Mouse (Mus musculus) hindbrain, embryonic 13.5 days (tissue): ENCODE data around the gene Adam33. TPM values are rescaled to one million over a fixed set of nuclear protein-coding genes. Genes with fewer than 3 reads are reported as not detected.
"Not testable (repeated sequence)": the region's sequence is repeated elsewhere in the genome, so short reads cannot be mapped to it uniquely, and the experiment has no call there.

Experiments used
- ATAC-seq: fragments of 200-750 bp; cut with Nextera tagmentation; 2 replicates; pipeline ENCODE4 v1.8.0; 2017; ENCODE audit warnings: moderate TSS enrichment; ENCODE audit not compliant: low FRiP score
- H3K27ac ChIP-seq: fragments of 300-500 bp; sonication (generic); 2 replicates; pipeline ENCODE4 v1.5.1; 2015; ENCODE audit warnings: inconsistent platforms, mild to moderate bottlenecking, moderate library complexity
- H3K27me3 ChIP-seq: fragments of 300-500 bp; sonication (generic); 2 replicates; pipeline ENCODE4 v1.6.1; 2015; ENCODE audit warnings: mild to moderate bottlenecking, inconsistent platforms
- H3K36me3 ChIP-seq: fragments of 300-500 bp; sonication (generic); 2 replicates; pipeline ENCODE4 v1.6.1; 2015; ENCODE audit warnings: mild to moderate bottlenecking, inconsistent platforms
- H3K4me1 ChIP-seq: fragments of 300-500 bp; sonication (generic); replicated peaks from 2 replicates; pipeline ENCODE4 v1.6.1; 2015; ENCODE audit warnings: inconsistent platforms
- H3K4me2 ChIP-seq: fragments of 300-500 bp; sonication (generic); 2 replicates; pipeline ENCODE4 v1.6.1; 2015; ENCODE audit warnings: inconsistent platforms, mild to moderate bottlenecking, moderate library complexity
- H3K4me3 ChIP-seq: fragments of 300-500 bp; sonication (generic); 2 replicates; pipeline ENCODE4 v1.5.1; 2015; ENCODE audit warnings: mild to moderate bottlenecking, inconsistent platforms
- H3K9ac ChIP-seq: fragments of 300-500 bp; sonication (generic); 2 replicates; pipeline ENCODE4 v1.6.1; 2015; ENCODE audit warnings: mild to moderate bottlenecking, inconsistent platforms
- H3K9me3 ChIP-seq: fragments of 300-500 bp; sonication (generic); 2 replicates; pipeline ENCODE4 v1.6.1; 2016; ENCODE audit warnings: inconsistent platforms
- WGBS: fragments of 180-500 bp; shearing (Covaris S2); methylation state at CpG from one replicate; pipeline ENCODE4 v1.1.7; 2015; 5-methylcytosine and 5-hydroxymethylcytosine counted together
- polyA plus RNA-seq: library from polyadenylated mRNA; unstranded; fragments of >200 nt; fragmentation: Nextera tagmentation; extraction: Ambion mirVana; gene quantifications from 2 replicates; pipeline ENCODE4 v1.2.1, GENCODE M21; 2015

Adam33 gene
- polyA plus RNA-seq, 1 experiment from 2014 or later: 0.70 TPM

GRCm38 (mm10) chr2:131038197-131038596 is 25.4 kb downstream of the Adam33 start:
- H3K27me3 ChIP-seq: peaks cover 42% of the 10 kb centered on the region
- no peak overlapping the region for H3K27ac ChIP-seq
- H3K4me3 ChIP-seq: no peak overlapping the region
- no peak for ATAC-seq
- no peaks in the 10 kb centered on the region for H3K36me3 ChIP-seq
- 92% methylated on average over 6 of the region's 6 CpGs for WGBS
- H3K4me1 ChIP-seq: peaks cover 22% of the 10 kb centered on the region
- H3K9ac ChIP-seq: no peak overlapping the region
- no peak overlapping the region for H3K4me2 ChIP-seq
- 0 out of 2 replicates have a peak, but pooled peaks cover 8% of the 10 kb centered on the region for H3K9me3 ChIP-seq

GRCm38 (mm10) chr2:131037226-131037990 is 26.2 kb downstream of the Adam33 start:
- no peak for ATAC-seq
- H3K9ac ChIP-seq: no peak overlapping the region
- H3K4me3 ChIP-seq: no peak overlapping the region
- H3K36me3 ChIP-seq: no peaks in the 10 kb centered on the region
- no peak overlapping the region for H3K27ac ChIP-seq
- WGBS: 69% methylated on average over 17 of the region's 17 CpGs
- H3K27me3 ChIP-seq: peaks cover 34% of the 10 kb centered on the region
- peaks cover 22% of the 10 kb centered on the region for H3K4me1 ChIP-seq
- H3K9me3 ChIP-seq: 0 out of 2 replicates have a peak, but pooled peaks cover 8% of the 10 kb centered on the region
- H3K4me2 ChIP-seq: no peak overlapping the region

- H3K27ac ChIP-seq: no peak overlapping the region
- no peak overlapping the region for H3K4me2 ChIP-seq
- peaks cover 27% of the 10 kb centered on the region for H3K27me3 ChIP-seq
- H3K9me3 ChIP-seq: 0 out of 2 replicates have a peak, but pooled peaks cover 8% of the 10 kb centered on the region
- H3K4me1 ChIP-seq: peaks cover 19% of the 10 kb centered on the region
- H3K4me3 ChIP-seq: no peak overlapping the region
- no peak for ATAC-seq
- H3K9ac ChIP-seq: no peak overlapping the region
- no peaks in the 10 kb centered on the region for H3K36me3 ChIP-seq
Measured at GRCm38 (mm10) chr2:131036757-131037156, 26.9 kb downstream of the Adam33 start.

GRCm38 (mm10) chr2:131036343-131036742 is 27.3 kb downstream of the Adam33 start:
- Histone ChIP-seq H3K4me1 (peaks cover 14% of the 10 kb centered on the region), H3K9ac (no peak overlapping the region), H3K4me3 (no peak overlapping the region), H3K27me3 (peaks cover 23% of the 10 kb centered on the region), H3K27ac (no peak overlapping the region), H3K9me3 (0 out of 2 replicates have a peak, but pooled peaks cover 8% of the 10 kb centered on the region), H3K4me2 (no peak overlapping the region), H3K36me3 (no peaks in the 10 kb centered on the region)
- no peak for ATAC-seq
- WGBS: 97% methylated on average over 2 of the region's 2 CpGs

GRCm38 (mm10) chr2:131031406-131031805 is 32.2 kb downstream of the Adam33 start:
- 56% methylated on average over 1 of the region's 1 CpGs for WGBS

GRCm38 (mm10) chr2:131030998-131031397 is 32.6 kb downstream of the Adam33 start:
- H3K4me3 ChIP-seq: no peak overlapping the region
- H3K27me3 ChIP-seq: no peaks in the 10 kb centered on the region
- H3K9ac ChIP-seq: no peak overlapping the region
- 0 out of 2 replicates have a peak, but pooled peaks cover 8% of the 10 kb centered on the region for H3K9me3 ChIP-seq
- no peak overlapping the region for H3K4me2 ChIP-seq
- no peak for ATAC-seq
- WGBS: 89% methylated on average over 1 of the region's 1 CpGs
- H3K27ac ChIP-seq: no peak overlapping the region
- no peaks in the 10 kb centered on the region for H3K4me1 ChIP-seq
- peaks cover 26% of the 10 kb centered on the region for H3K36me3 ChIP-seq

More at GRCm38 (mm10) chr2:131031406-131031805, 32.2 kb downstream of the Adam33 start:
- H3K4me3 ChIP-seq, H3K27ac ChIP-seq, H3K9ac ChIP-seq, H3K9me3 ChIP-seq, H3K27me3 ChIP-seq, H3K4me2 ChIP-seq, H3K4me1 ChIP-seq, ATAC-seq: not testable (repeated sequence)
- peaks cover 22% of the 10 kb centered on the region for H3K36me3 ChIP-seq

- 93% methylated on average over 2 of the region's 2 CpGs for WGBS
- Histone ChIP-seq H3K27me3 (no peaks in the 10 kb centered on the region), H3K4me2 (no peak overlapping the region), H3K4me1 (no peaks in the 10 kb centered on the region), H3K4me3 (no peak overlapping the region), H3K27ac (no peak overlapping the region), H3K9ac (no peak overlapping the region), H3K9me3 (0 out of 2 replicates have a peak, but pooled peaks cover 8% of the 10 kb centered on the region), H3K36me3 (peaks cover 31% of the 10 kb centered on the region)
- ATAC-seq: no peak
Measured at GRCm38 (mm10) chr2:131030561-131030960, 33.1 kb downstream of the Adam33 start.

GRCm38 (mm10) chr2:131029065-131029935 is 34.3 kb downstream of the Adam33 start:
- ATAC-seq: no peak
- Histone ChIP-seq H3K27ac (no peak overlapping the region), H3K4me1 (no peaks in the 10 kb centered on the region), H3K27me3 (no peaks in the 10 kb centered on the region), H3K9ac (no peak overlapping the region), H3K4me2 (no peak overlapping the region), H3K4me3 (no peak overlapping the region), H3K9me3 (0 out of 2 replicates have a peak, but pooled peaks cover 8% of the 10 kb centered on the region), H3K36me3 (peaks cover 41% of the 10 kb centered on the region)
- WGBS: 79% methylated on average over 9 of the region's 9 CpGs

- no peaks in the 10 kb centered on the region for H3K4me1 ChIP-seq
- ATAC-seq: no peak
- H3K9me3 ChIP-seq: no peaks in the 10 kb centered on the region
- no peak overlapping the region for H3K4me3 ChIP-seq
- no peak overlapping the region for H3K9ac ChIP-seq
- H3K36me3 ChIP-seq: peaks cover 63% of the 10 kb centered on the region
- WGBS: 88% methylated on average over 3 of the region's 3 CpGs
- no peaks in the 10 kb centered on the region for H3K27me3 ChIP-seq
- H3K4me2 ChIP-seq: no peak overlapping the region
- no peak overlapping the region for H3K27ac ChIP-seq
Measured at GRCm38 (mm10) chr2:131026941-131027340, 36.7 kb downstream of the Adam33 start.

GRCm38 (mm10) chr2:131025230-131025629 is 38.4 kb downstream of the Adam33 start:
- H3K4me2 ChIP-seq: no peak overlapping the region
- peaks cover 74% of the 10 kb centered on the region for H3K36me3 ChIP-seq
- no peak overlapping the region for H3K4me3 ChIP-seq
- H3K4me1 ChIP-seq: no peaks in the 10 kb centered on the region
- H3K9me3 ChIP-seq: no peaks in the 10 kb centered on the region
- H3K9ac ChIP-seq: no peak overlapping the region
- no peaks in the 10 kb centered on the region for H3K27me3 ChIP-seq
- WGBS: 95% methylated on average over 2 of the region's 2 CpGs
- H3K27ac ChIP-seq: no peak overlapping the region
- no peak for ATAC-seq

GRCm38 (mm10) chr2:131010566-131010965 is 53.0 kb downstream of the Adam33 start:
- Histone ChIP-seq H3K4me2 (no peak overlapping the region), H3K27ac (no peak overlapping the region), H3K9me3 (no peaks in the 10 kb centered on the region), H3K4me1 (no peaks in the 10 kb centered on the region), H3K9ac (no peak overlapping the region), H3K27me3 (no peaks in the 10 kb centered on the region), H3K4me3 (no peak overlapping the region), H3K36me3 (peaks cover 65% of the 10 kb centered on the region)
- 89% methylated on average over 1 of the region's 1 CpGs for WGBS
- ATAC-seq: no peak

GRCm38 (mm10) chr2:131009123-131009522 is 54.5 kb downstream of the Adam33 start:
- no peak overlapping the region for H3K27ac ChIP-seq
- peaks cover 65% of the 10 kb centered on the region for H3K36me3 ChIP-seq
- no peaks in the 10 kb centered on the region for H3K27me3 ChIP-seq
- WGBS: 92% methylated on average over 2 of the region's 2 CpGs
- no peak for ATAC-seq
- no peak overlapping the region for H3K9ac ChIP-seq
- H3K9me3 ChIP-seq: no peaks in the 10 kb centered on the region
- no peaks in the 10 kb centered on the region for H3K4me1 ChIP-seq
- no peak overlapping the region for H3K4me2 ChIP-seq
- H3K4me3 ChIP-seq: no peak overlapping the region
